Mouse (Mus musculus) liver, embryonic 14.5 days (tissue): ENCODE measurements at regions not wholly inside any gene's neighbourhood (a gene's known extent, or its start where the extent isn't known, plus 50 kb on each side); places are given as distances from the start of the nearest gene placed in this dataset.

ENCODE experiments used
- CTCF ChIP-seq: IDR thresholded peaks from 2 replicates; pipeline ENCODE4 v1.5.1; 2016; ENCODE audit warnings: antibody characterized with exemption, low read depth, control low read depth
- EP300 ChIP-seq: IDR thresholded peaks from 2 replicates; pipeline ENCODE4 v1.6.1; 2016; ENCODE audit warnings: antibody characterized with exemption, low read depth

DNA sequence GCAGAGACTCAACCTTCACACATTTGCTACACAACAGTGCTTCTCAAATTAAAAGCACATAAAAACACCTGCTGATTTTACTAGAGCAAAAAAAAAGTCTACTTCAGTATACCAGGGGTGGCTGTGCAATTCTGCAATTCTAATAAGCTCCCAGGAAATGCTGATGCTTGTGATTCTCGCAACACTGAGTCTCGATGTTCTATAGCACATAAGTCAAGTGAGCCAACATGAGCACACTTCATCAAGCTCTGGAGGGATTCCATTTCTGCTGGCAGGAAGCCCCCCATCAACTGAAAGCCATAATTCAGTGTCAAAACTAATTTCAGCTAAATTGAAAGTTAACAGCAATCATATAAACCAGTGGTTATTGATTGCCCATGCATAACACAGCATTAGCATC is 2676.7 kb upstream of the Gm6569 start:
- TF ChIP-seq CTCF (no peak), EP300 (no peak)
